Mouse (Mus musculus): Measurements from ENCODE around the gene Msi2. TPM values are rescaled to one million over a fixed set of nuclear protein-coding genes. Genes with fewer than 3 reads are reported as not detected.
A peak's percentile ranks its signal among the peaks of the same experiment; 100 is the strongest.

Gene Msi2
- total RNA-seq, 1 experiment from 2014 or later, result 189 TPM

GRCm38 (mm10) chr11:88509464-88509863, 208.8 kb downstream of the Msi2 start:
- DNase-seq, result no peak

GRCm38 (mm10) chr11:88508133-88508532, 210.2 kb downstream of the Msi2 start:
- DNase-seq, result no peak

GRCm38 (mm10) chr11:88506544-88507419, 211.5 kb downstream of the Msi2 start:
- DNase-seq, result no peak

- DNase-seq, result no peak
These were observed 212.2 kb downstream of the Msi2 start for GRCm38 (mm10) chr11:88506109-88506508.

- no peak for DNase-seq
These were observed 215.7 kb downstream of the Msi2 start for GRCm38 (mm10) chr11:88502566-88502965.

- DNase-seq, result no peak
These were observed 219.8 kb downstream of the Msi2 start for GRCm38 (mm10) chr11:88498491-88498890.

GRCm38 (mm10) chr11:88496460-88496859, 221.9 kb downstream of the Msi2 start:
- DNase-seq, result no peak

- DNase-seq, result no peak
These were observed 222.6 kb downstream of the Msi2 start for GRCm38 (mm10) chr11:88495759-88496158.

- no peak for DNase-seq
These were observed 223.3 kb downstream of the Msi2 start for GRCm38 (mm10) chr11:88495018-88495417.

- DNase-seq, result no peak
These were observed 224.3 kb downstream of the Msi2 start for GRCm38 (mm10) chr11:88493795-88494559.

- no peak for DNase-seq
These were observed 225.7 kb downstream of the Msi2 start for GRCm38 (mm10) chr11:88492585-88492984.

- DNase-seq, result no peak
These were observed 228.3 kb downstream of the Msi2 start for GRCm38 (mm10) chr11:88489985-88490384.

- DNase-seq, result peak; percentile 23
These were observed 229.2 kb downstream of the Msi2 start for GRCm38 (mm10) chr11:88488941-88489724.

- DNase-seq, result no peak
These were observed 230.0 kb downstream of the Msi2 start for GRCm38 (mm10) chr11:88488175-88488940.

GRCm38 (mm10) chr11:88485987-88486386, 232.3 kb downstream of the Msi2 start:
- DNase-seq, result no peak

GRCm38 (mm10) chr11:88485088-88485487, 233.2 kb downstream of the Msi2 start:
- no peak for DNase-seq

- no peak for DNase-seq
These were observed 234.3 kb downstream of the Msi2 start for GRCm38 (mm10) chr11:88484047-88484446.

- no peak for DNase-seq
These were observed 235.7 kb downstream of the Msi2 start for GRCm38 (mm10) chr11:88482636-88483035.

GRCm38 (mm10) chr11:88482236-88482635, 236.1 kb downstream of the Msi2 start:
- DNase-seq, result no peak

GRCm38 (mm10) chr11:88481602-88482161, 236.6 kb downstream of the Msi2 start:
- DNase-seq, result no peak

- DNase-seq, result no peak
These were observed 237.2 kb downstream of the Msi2 start for GRCm38 (mm10) chr11:88481092-88481601.
